Mouse (Mus musculus): Measurements from ENCODE around the gene Calcrl.

The Calcrl gene

DNA sequence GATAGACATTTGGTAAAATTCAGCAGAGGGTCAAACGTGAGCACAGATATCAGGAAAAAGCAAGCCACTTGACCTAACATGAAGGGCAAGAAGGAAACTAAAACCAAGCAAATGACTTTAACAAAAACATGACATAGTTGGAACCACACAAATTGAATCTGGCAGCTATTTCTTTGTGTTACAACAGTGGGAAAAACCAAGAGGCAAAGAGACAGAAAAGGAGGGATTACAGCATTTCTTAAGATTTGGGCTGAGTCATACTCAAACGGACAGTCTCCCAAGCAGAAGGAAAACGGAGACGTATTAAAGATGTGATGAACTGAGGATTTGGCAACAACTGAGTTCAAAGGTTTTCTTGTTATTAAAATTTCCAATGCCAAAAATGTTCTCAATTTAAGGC is 88.9 kb downstream of the Calcrl start:
- no peak for DNase-seq (ENCODE audit: low spot score in 2 of 2)

DNA sequence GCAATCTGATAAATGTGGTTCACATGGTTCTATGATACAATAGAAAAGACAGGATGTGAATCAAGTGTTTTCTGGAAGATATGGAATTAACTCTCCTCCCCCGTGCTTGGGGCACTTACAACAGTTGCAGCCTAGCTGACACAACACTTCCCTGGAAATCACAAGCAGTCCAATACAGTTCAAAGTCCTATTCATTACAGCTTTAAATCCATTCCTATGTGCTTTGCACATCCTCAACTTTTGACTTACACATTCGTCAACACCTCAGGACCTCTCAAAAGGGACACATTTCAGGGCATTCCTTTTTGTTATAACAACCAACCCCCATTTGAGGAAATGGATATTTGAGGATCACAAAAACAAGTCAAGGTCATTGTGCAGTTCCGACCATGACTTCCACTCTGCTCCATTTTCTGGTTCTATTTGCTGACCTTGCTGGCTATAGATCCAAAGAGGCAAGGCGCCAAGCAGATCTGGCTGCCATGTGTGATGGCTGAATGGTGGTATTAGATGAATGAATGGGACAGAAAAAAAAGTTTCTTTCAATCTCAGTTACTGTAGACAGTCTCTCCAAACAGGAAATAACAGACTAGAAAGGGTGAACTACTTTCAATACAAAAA is 108.9 kb downstream of the Calcrl start:
- no peak for DNase-seq (ENCODE audit: low spot score in 2 of 2)

DNA sequence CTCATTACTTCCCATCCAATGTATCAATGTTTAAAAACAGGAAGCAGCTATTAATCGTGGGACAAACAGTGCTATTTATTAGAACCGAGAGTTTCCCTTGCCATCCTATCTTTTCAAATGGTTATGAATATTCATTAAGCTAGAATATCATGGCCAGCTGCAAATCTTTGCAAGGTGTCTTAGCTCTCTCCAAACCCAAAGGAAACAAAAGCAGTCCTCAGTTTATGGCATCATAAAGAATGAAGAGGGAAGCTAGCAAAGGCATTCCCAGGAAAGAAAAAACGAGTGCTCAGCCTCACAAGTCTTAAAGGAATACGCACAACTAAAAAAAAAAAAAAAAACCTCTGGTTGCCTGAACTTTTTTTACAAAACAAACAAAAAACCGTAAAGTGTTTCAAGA is 128.7 kb downstream of the Calcrl start:
- no peak for DNase-seq (ENCODE audit: low spot score in 2 of 2)

DNA sequence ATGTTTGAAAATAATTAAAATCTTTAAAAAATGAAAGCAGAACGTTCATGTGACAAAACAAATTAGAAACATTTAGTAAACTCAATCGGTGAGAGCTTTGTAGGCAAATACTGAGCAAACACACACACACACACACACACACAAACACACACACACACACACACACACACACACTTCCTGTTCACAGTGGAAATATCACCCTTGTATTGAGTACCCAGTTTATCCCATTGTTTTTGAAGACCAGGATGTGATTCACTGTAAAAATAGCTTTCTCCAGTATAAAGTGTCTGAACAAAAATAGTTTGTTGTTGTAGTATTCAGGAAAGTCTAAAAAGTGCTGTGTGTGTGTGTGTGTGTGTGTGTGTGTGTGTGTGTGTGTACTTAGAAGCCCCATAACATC is 130.1 kb downstream of the Calcrl start:
- no peak for DNase-seq (ENCODE audit: low spot score in 2 of 2)

DNA sequence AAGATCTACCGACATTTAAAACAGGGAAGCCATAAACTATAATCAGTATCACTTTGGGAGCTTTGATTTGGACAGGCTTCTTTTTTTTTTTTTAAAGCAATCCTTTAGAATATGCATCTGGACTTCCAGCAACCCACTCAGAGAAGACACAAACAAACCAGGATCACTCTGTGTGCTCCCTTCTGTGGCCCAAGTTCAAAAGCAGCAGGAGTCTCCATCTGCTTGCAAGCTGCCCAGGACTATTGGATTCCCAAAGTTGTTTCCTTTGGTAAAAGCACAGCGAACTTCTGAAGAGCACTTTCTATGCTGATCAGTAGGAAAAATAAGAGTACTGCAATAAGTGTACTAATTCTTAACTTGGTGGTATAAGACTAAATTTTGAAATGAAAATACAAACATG is 130.6 kb downstream of the Calcrl start:
- no peak for DNase-seq (ENCODE audit: low spot score in 2 of 2)

DNA sequence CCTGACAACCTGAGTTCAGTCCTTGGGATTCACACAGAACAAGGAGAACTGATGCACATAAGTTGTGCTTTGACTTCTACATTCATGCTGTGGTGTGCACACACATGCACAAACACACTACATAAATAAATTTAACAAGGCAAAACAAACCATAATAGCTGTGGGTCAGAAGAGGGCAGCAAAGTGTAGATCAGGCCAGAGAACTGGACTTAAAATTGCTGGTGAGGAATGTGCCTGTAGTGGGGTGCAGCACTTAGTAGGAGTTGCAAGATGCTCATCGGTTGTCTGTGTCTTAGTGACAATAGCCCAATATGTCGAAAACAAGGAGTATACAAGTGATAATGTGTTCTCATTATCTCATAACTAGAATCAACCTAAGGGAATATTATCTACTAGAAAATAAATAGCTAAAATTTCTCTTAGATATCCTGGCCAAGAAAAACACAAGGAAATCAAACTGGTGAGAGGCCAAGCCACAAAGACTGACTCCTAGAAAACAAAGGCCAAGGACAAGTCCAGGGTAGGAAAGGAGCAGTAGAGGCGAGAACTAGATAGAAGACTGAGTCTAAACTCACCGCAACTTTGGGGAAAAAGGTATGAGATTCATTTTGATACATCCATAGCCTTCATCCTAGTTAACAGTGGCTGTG is 132.7 kb downstream of the Calcrl start:
- DNase-seq (ENCODE audit: low spot score in 2 of 2) = no peak

DNA sequence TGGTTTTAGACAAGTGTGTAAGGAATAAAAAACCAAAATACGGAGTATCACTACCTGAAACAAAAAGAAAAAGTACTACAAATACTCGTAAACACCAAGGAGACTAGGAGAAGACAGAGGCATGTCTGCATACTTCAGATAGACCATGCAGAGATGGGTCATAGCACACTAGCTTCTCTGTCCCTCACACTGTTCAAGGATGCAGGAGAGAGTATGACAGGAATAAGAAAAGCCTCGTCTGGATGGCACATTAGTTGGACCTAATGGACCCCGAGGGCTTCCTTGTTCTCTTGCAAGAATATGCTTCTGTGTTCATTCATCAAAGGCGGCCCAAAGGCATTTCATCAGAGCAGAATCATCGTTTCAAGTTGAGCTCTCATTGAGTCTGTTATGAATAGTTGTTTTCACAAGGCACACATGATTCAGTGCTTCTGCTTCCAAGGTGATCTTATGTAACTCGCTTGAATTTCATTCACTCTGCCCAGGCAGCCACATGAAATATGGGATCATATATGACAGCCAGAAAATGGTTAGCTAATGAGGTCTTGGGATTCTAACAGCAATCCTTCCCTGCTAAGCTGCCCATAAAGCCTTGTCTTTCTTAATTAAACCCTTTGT is 136.2 kb downstream of the Calcrl start:
- DNase-seq (ENCODE audit: low spot score in 2 of 2) = no peak
